Mouse (Mus musculus) heart, adult 2 months (tissue): ENCODE data around the gene Fryl. TPM values are rescaled to one million over a fixed set of nuclear protein-coding genes. Genes with fewer than 3 reads are reported as not detected.

Experiments
- DNase-seq, 2 experiments: peaks; one replicate each; pipeline ENCODE4 v3.0.0; 2021
- H3K27ac ChIP-seq: fragments of 200-600 bp; 2 replicates; pipeline ENCODE4 v1.8.1; 2022
- H3K27me3 ChIP-seq: fragments of 200-500 bp; 2 replicates; pipeline ENCODE4 v1.6.1; 2012; ENCODE audit warnings: mild to moderate bottlenecking, low read length, inconsistent platforms, mixed read lengths; ENCODE audit not compliant: control insufficient read depth, insufficient read depth
- H3K36me3 ChIP-seq: fragments of 200-500 bp; 2 replicates; pipeline ENCODE4 v1.6.1; 2012; ENCODE audit warnings: low read length, inconsistent platforms; ENCODE audit not compliant: control insufficient read depth, insufficient read depth
- H3K4me1 ChIP-seq: fragments of 200-500 bp; 2 replicates; pipeline ENCODE4 v1.6.1; 2011; ENCODE audit warnings: low read length; ENCODE audit not compliant: control insufficient read depth, insufficient read depth
- H3K4me3 ChIP-seq: fragments of 200-600 bp; 2 replicates; pipeline ENCODE4 v1.8.1; 2022
- H3K79me2 ChIP-seq: fragments of 200-500 bp; replicated peaks from 2 replicates; pipeline ENCODE4 v1.6.1; 2012; ENCODE audit warnings: mild to moderate bottlenecking, inconsistent platforms, low read length, moderate library complexity, mixed read lengths; ENCODE audit not compliant: control insufficient read depth, insufficient read depth
- H3K9ac ChIP-seq: fragments of 200-500 bp; 2 replicates; pipeline ENCODE4 v1.6.1; 2012; ENCODE audit warnings: low read depth, mild to moderate bottlenecking, control low read depth, inconsistent platforms, low read length, mixed read lengths
- CTCF ChIP-seq: fragments of 200-600 bp; IDR thresholded peaks from 2 replicates; pipeline ENCODE4 v1.8.1; 2022; ENCODE audit warnings: antibody characterized with exemption, mild to moderate bottlenecking, moderate library complexity
- EP300 ChIP-seq: fragments of 200-500 bp; IDR thresholded peaks from 2 replicates; pipeline ENCODE4 v1.6.1; 2011; ENCODE audit warnings: low read depth, low read length, control low read depth; ENCODE audit not compliant: insufficient read depth
- POLR2A ChIP-seq: fragments of 200-500 bp; IDR thresholded peaks from 2 replicates; pipeline ENCODE4 v1.6.1; 2011; ENCODE audit warnings: mild to moderate bottlenecking, low read depth, low read length, control low read depth; ENCODE audit not compliant: insufficient read depth
- WGBS: fragments of 180-500 bp; shearing (Covaris S2); methylation state at CpG from one replicate; pipeline ENCODE4 v1.1.7; 2018; 5-methylcytosine and 5-hydroxymethylcytosine counted together
- intact Hi-C: fragments of 180-260 bp; cut with DNase I; formaldehyde crosslinking; loops from one replicate; pipeline ENCODE4 v1.15.1; 2025
- polyA plus RNA-seq: library from polyadenylated mRNA; depleted of rRNA; stranded (reverse); fragments of >200 nt; gene quantifications from 2 replicates; pipeline ENCODE4 v1.2.3, GENCODE M21; 2012
- total RNA-seq, 2 experiments: library from RNA; stranded (reverse); gene quantifications; 2 replicates each; pipeline ENCODE4 v1.2.3; 2021

The Fryl gene
- total and polyA plus RNA-seq, 3 experiments, result 25.9 to 40.7 (median 32.9) TPM

DNA sequence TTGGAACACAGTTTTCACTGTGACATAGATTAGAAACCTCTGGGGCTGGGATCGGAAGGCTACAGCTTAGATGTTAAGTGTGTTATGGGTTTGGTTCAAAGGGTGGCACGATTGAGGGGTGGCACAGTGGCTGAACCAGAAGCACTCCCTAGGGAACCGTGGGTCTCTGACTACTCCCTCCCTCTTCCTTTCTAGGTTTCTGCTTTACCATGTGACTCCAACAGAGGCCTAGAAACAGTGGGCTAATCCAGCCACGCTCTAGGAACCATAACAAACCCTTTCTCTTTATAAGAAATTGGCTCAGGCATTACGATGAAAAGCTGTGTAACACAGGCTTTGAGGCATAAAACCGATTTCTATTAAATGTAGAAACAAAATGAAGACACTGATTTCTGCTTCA, 98.9 kb downstream of the Fryl start:
- H3K4me3 ChIP-seq, result no peak overlapping the region
- H3K4me1 ChIP-seq, result no peaks in the 10 kb centered on the region; the same call in 1 of the 2 replicates
- WGBS, result 75% methylated on average over 6 of the region's 6 CpGs
- no peak for TF ChIP-seq CTCF
- no peak for TF ChIP-seq POLR2A
- TF ChIP-seq EP300, result no peak
- H3K36me3 ChIP-seq, result no peaks in the 10 kb centered on the region
- no peak overlapping the region for H3K27ac ChIP-seq
- H3K9ac ChIP-seq, result no peak overlapping the region
- DNase-seq, result no peak
- intact Hi-C loops, result no loop called here
- H3K79me2 ChIP-seq, result peaks cover 8% of the 10 kb centered on the region
- no peaks in the 10 kb centered on the region for H3K27me3 ChIP-seq

DNA sequence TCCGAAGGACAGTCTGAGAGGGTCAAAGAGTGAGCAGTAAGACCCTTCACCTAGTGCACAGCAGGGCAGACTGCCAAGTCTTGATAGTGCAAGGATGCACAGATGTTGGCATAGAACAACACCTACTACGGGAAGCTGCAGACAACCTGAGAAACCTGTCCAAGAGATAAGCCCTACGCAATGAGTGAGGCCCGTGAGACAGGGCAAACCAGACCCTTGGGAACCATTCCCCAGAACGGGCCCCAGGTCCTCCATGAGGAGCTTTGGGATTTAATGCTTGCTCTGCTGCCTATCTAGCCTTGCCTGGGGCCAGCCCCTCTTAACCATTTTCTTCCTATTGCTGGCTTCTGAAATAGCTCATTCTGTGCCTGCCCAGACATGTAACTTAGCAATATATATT, 99.4 kb downstream of the Fryl start:
- WGBS, result 39% methylated on average over 5 of the region's 5 CpGs
- Histone ChIP-seq H3K27me3 (no peaks in the 10 kb centered on the region), H3K27ac (no peak overlapping the region)

DNA sequence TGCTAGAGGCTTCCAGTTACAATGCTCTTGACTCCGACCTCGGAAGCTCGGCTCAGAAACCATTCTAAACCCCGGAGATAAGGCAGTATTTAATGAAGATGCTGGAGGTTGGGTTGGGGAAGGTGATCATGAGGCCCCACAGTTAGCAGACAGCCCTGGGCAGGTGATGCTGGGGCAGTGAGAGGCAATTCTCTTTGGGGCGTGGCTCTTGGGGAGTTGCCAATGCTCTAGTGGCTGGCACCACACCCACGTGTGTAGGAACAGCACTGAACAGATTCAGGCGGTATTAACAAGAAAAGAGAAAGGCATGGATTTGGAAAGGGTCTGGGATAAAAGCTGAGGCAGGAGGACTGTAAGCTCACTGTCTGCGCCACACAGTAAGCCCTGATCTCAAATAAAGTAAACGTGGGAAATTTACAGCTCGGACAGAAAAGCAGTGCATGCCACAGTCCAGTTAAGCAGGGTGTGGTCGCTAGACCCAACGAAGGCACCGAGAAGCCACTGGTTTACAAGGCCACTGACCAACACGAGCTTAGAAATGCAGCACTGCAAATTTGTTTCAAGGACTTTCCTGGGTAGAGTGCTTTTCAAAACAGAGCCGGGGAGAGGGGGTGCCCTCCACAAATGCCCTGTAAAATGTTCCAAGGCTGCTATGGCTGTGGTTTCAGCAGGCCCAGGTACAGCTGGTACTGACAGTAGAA, 100.0 kb downstream of the Fryl start:
- Histone ChIP-seq H3K9ac (no peak overlapping the region), H3K4me1 (peaks cover 1% of the 10 kb centered on the region), H3K27me3 (no peaks in the 10 kb centered on the region), H3K79me2 (peaks cover 7% of the 10 kb centered on the region), H3K36me3 (no peaks in the 10 kb centered on the region), H3K27ac (no peak overlapping the region), H3K4me3 (no peak overlapping the region)
- TF ChIP-seq EP300 (no peak), CTCF (no peak), POLR2A (no peak)
- 73% methylated on average over 15 of the region's 15 CpGs for WGBS
- intact Hi-C loops, result no loop called here
- DNase-seq, result no peak

More for the DNA sequence above, 99.4 kb downstream of the Fryl start:
- Histone ChIP-seq H3K79me2 (peaks cover 8% of the 10 kb centered on the region), H3K4me3 (no peak overlapping the region), H3K4me1 (peaks cover under 1% of the 10 kb centered on the region), H3K9ac (no peak overlapping the region), H3K36me3 (no peaks in the 10 kb centered on the region)
- DNase-seq, result no peak
- TF ChIP-seq POLR2A, result no peak
- TF ChIP-seq CTCF, result no peak
- no peak for TF ChIP-seq EP300
- intact Hi-C loops, result no loop called here

DNA sequence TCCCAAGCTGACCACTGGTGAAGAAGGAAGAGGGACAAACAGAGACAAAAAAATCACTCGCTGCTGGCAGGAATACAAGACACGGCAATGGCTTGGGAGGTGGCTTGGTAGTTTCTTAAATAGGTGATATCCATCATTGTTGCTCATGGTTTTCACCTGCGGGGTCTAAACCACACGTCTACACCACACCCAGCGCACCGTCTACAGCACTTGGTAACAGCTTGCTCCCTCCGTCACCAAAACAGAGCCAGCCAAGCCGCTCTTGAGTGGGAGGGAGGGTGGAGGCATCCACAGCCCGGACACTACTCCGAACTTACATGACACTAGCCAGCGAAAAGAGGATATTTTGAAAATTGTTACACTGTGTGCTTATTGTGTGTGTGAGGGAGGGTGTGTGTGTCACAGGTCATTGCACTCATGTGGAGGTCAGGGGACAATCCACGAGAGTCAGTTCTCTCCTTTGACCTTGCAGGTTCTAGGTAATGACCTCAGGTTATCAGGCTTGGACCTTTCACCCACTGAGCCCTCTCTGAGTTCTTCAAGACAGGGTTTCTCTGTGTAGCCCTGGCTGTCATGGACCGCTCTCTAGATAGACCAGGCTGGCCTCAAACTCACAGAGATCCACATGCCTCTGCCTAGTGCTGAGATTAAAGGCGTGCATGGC, 102.5 kb downstream of the Fryl start:
- 91% methylated on average over 14 of the region's 14 CpGs for WGBS
- H3K27ac ChIP-seq, result no peak overlapping the region

DNA sequence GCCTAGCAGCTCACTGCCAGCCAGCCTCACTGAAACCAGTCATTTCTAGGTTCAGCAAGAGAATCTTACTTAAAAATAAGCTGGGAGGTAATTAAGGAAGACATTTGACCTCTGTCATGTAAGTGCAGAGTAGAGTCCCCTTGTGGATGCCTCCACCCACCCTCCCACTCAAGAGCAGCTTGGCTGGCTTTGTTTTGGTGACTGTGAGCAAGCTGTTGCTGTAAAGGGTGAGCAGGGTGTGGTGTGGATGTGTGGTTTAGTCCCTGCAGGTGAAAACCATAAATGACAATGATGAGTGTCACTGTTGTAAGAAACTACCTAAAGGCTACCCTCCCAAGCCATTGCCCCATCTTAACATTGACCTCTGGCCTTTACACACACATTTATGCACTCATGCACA, 104.2 kb downstream of the Fryl start:
- no peak overlapping the region for H3K9ac ChIP-seq
- H3K79me2 ChIP-seq, result peaks cover 6% of the 10 kb centered on the region
- DNase-seq, result no peak
- H3K4me3 ChIP-seq, result no peak overlapping the region
- intact Hi-C loops, result loop anchor here (5.0 kb wide), 1 partner anchor 40 kb away; no protein-coding TSS in a partner anchor
- H3K27ac ChIP-seq, result no peak overlapping the region
- peaks cover 1% of the 10 kb centered on the region; the same call in 1 of the 2 replicates for H3K4me1 ChIP-seq
- no peaks in the 10 kb centered on the region for H3K27me3 ChIP-seq
- no peaks in the 10 kb centered on the region for H3K36me3 ChIP-seq
- TF ChIP-seq EP300 (no peak), POLR2A (no peak), CTCF (no peak)

More for the DNA sequence above, 102.5 kb downstream of the Fryl start:
- TF ChIP-seq CTCF, result no peak
- no peak for TF ChIP-seq EP300
- no peak for TF ChIP-seq POLR2A
- H3K4me3 ChIP-seq, result no peak overlapping the region
- H3K4me1 ChIP-seq, result peaks cover 1% of the 10 kb centered on the region
- DNase-seq, result no peak
- H3K36me3 ChIP-seq, result no peaks in the 10 kb centered on the region
- peaks cover 8% of the 10 kb centered on the region for H3K79me2 ChIP-seq
- no peaks in the 10 kb centered on the region for H3K27me3 ChIP-seq
- intact Hi-C loops, result loop anchor here (5.0 kb wide), 1 partner anchor 38 kb away; no protein-coding TSS in a partner anchor
- H3K9ac ChIP-seq, result no peak overlapping the region
